Mouse (Mus musculus) hematopoietic stem cell, adult 5-6 weeks (primary cell): ENCODE data around the gene Angptl1. TPM values are rescaled to one million over a fixed set of nuclear protein-coding genes. Genes with fewer than 3 reads are reported as not detected.

Experiments
- ATAC-seq, 2 experiments: fragments of 125-278 bp in 1 of 2; replicated peaks in 1 of 2; 2 replicates each; pipeline ENCODE4 v1.8.0; 2016 to 2017; ENCODE audit warnings: inconsistent platforms in 2 of 2, mild to moderate bottlenecking in 2 of 2, moderate number of reproducible peaks in 2 of 2, low read depth in 1 of 2, moderate TSS enrichment in 1 of 2; ENCODE audit not compliant: low FRiP score in 2 of 2, poor library complexity in 2 of 2, severe bottlenecking in 2 of 2, insufficient read depth in 1 of 2, low TSS enrichment in 1 of 2
- total RNA-seq: library from RNA; stranded (forward); fragments of 172-1452, 232-1000 nt; gene quantifications from 2 replicates; pipeline ENCODE4 v1.2.3, GENCODE M21; 2017

Angptl1 gene
- total RNA-seq, 1 experiment from 2014 or later: not detected

- ATAC-seq: peak in 1 of 2 experiments; percentile 67; a peak in 2 of 4 replicates
Observed at GRCm38 (mm10) chr1:156861475-156862043, 23.2 kb downstream of the Angptl1 start.

- no peak for ATAC-seq
Observed at GRCm38 (mm10) chr1:156863726-156864125, 25.4 kb downstream of the Angptl1 start.

- no peak for ATAC-seq
Observed at GRCm38 (mm10) chr1:156864240-156864639, 25.9 kb downstream of the Angptl1 start.

GRCm38 (mm10) chr1:156870028-156870427, 31.7 kb downstream of the Angptl1 start:
- no peak for ATAC-seq

- ATAC-seq: no peak
Observed at GRCm38 (mm10) chr1:156870616-156871015, 32.3 kb downstream of the Angptl1 start.

- no peak for ATAC-seq
Observed at GRCm38 (mm10) chr1:156884782-156885181, 46.4 kb downstream of the Angptl1 start.

GRCm38 (mm10) chr1:156885879-156886278, 47.5 kb downstream of the Angptl1 start:
- no peak for ATAC-seq

- no peak for ATAC-seq
Observed at GRCm38 (mm10) chr1:156888830-156889229, 50.5 kb downstream of the Angptl1 start.

GRCm38 (mm10) chr1:156891561-156891960, 53.2 kb downstream of the Angptl1 start:
- no peak for ATAC-seq

- no peak for ATAC-seq
Observed at GRCm38 (mm10) chr1:156901689-156902088, 63.3 kb downstream of the Angptl1 start.

GRCm38 (mm10) chr1:156903899-156904298, 65.5 kb downstream of the Angptl1 start:
- ATAC-seq: no peak

GRCm38 (mm10) chr1:156905660-156906059, 67.3 kb downstream of the Angptl1 start:
- no peak for ATAC-seq

GRCm38 (mm10) chr1:156909265-156909664, 70.9 kb downstream of the Angptl1 start:
- ATAC-seq: no peak

- no peak for ATAC-seq
Observed at GRCm38 (mm10) chr1:156909866-156910265, 71.5 kb downstream of the Angptl1 start.

Other genes starting within 250 kb of the Angptl1 start
- gene Tor3a, start 164.2 kb upstream of the Angptl1 start, total RNA-seq: 18.9 and 33.8 TPM in 2 replicates
- gene Fam20b, start 119.5 kb upstream of the Angptl1 start, total RNA-seq: 41.6 and 43.4 TPM in 2 replicates
- 43.3 and 45.3 TPM in 2 replicates for gene Ralgps2, start 101.1 kb downstream of the Angptl1 start, total RNA-seq